Mouse (Mus musculus): ENCODE data around the gene Polrmt.

The Polrmt gene

DNA sequence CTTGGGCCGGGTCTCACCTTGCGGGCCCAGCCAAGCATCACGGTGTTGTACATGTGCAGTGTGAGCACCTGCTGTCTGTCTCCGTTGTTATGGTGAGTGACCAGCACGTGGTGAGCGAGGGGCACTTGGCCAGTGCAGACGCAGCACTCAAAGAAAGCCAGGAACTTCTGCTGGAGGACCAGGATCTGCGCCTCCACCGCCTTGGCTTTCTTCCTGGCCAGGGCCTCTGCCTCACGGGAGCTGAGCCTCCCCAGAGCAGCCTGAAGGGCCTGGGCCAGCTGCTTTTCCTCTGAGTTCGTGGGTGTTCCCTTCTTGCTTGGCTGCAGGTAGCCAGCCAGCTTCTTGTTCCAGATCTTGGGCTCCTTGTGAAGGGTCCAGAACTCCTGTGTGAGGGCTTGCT lies 3.2 kb downstream of the Polrmt start:
- no peak for DNase-seq (ENCODE audit: low read depth, low spot score)

DNA sequence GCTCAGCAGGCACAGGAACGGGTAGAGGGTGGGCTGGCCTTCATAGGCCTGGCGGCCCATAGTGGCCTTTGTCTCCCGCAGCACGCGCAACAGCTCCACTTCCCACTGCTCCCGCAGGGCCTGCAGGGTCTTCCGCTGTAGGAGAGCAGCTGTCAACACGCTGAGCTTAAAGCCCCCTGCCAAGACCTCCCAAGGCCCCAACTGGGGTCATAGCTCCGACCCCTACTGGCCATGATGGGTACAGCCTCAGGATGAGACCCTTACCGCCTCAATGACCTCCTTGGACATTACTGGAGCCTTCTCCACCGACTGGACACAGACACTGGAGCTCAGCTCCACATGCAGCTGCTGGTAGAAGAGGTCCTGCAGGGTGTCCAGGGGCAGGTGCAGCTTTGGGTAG lies 5.5 kb downstream of the Polrmt start:
- no peak for DNase-seq (ENCODE audit: low read depth, low spot score)

DNA sequence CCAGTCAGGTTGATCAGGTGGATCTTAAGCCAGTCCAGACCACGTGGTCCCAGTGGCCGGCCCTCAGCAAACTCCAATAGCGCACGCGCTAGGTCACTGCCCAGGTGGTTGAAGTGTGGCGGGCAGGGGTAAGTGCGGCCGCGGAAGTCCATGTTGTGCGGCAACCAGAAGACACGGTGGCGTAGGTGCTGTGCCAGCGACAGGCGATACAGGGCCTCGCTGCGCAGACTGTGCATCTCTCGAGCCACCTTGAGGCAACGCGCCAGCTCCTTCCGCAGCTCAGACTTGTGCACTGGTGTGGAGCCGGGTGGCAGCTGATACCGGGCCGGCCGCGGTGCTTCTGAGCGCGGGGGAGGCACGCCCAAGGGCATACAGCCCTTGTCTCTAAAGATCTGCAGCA lies 7.1 kb downstream of the Polrmt start:
- DNase-seq (ENCODE audit: low read depth, low spot score): no peak

DNA sequence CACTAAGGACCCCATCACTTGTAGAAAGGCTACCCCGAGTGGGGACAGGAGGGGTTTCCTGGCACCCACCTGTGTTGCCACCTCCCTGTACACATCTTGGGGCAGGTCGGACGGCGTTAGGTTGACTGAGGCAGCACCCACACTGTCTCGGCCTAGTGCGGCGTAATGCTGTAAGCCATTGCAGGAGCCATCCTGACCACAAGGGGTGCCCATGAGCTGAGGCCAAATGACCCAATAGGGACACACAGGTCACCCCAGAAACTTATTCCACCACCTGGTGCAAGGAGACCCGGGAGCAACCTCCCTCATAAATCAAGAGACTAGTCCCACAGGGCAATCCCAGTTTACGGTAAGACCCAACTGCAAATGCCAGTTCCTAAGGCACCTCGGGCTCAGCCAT lies 8.1 kb downstream of the Polrmt start:
- no peak for DNase-seq (ENCODE audit: low read depth, low spot score)

DNA sequence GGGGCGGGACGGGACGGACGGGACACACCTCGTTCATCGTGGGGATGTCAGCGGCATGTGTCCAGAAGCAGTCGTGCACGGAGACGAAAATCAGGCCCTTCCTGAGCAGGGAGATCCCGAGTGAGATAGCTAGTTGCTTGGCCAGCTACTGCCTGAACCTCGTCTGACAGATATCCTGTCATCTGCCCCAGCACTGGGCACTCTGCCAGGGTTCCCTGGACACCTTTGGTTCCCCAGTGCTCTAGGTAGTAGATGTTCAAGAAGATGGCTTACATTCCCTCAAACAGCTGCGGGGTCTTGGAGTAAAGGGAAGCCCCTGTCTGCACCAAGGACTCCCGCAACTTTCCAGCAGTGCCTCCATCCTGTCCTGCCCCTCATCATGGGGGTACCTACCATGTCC lies 9.7 kb downstream of the Polrmt start:
- no peak for DNase-seq (ENCODE audit: low read depth, low spot score)

DNA sequence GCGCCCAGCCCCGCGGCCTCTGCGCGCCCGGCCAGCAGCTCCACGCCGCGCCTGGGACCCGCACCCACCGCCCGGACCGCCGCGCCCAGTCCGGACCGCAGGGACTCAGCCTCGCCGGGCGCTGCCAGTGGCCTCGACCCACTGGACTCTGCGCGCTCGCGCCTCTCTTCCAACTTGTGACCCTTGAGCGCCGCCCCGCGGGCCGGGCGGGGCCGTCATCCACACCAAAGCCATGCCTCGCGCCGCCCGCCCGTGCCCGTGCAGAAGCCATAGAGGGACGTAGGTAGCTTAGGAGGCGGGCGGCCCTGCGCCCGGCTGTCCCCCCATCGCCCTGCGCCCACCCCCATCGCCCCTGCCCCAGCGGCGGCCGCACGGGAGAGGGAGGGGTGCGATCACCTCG lies 11.0 kb downstream of the Polrmt start:
- DNase-seq (ENCODE audit: low read depth, low spot score): no peak

DNA sequence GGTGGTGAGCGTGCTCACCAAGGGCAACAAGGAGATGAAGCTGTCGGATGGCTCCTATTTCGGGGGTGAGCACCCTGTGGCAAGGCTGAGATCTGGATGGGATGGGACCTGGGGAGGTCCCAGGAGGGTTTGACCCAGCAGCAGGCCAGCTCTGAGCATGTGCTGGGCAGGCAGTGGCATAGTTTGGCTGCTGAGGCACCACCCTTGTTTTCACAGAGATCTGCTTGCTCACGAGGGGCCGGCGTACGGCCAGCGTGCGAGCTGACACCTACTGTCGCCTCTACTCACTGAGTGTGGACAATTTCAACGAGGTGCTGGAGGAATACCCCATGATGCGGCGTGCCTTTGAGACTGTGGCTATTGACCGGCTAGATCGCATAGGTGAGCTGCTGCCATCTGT lies 12.5 kb downstream of the Polrmt start:
- DNase-seq (ENCODE audit: low read depth, low spot score): no peak

DNA sequence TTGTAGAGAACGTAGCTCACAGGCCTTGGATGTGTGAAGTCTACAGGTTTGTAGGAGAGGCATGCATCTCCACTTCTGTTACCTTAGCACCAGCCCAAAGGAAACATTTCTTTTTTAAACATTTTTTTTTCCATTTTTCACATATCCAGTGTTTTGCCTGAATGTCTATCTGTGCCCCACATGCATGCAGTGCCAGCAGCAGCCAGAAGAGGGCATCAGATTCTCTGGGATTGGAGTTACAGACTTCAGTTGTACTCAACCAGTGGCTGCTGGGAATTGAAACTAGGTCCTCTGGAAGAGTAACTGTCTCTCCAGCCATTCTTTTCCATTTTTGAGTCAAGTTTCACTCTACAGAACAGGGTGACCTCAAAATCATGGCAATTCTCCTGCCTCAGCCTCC lies 13.9 kb downstream of the Polrmt start:
- DNase-seq (ENCODE audit: low read depth, low spot score): no peak

DNA sequence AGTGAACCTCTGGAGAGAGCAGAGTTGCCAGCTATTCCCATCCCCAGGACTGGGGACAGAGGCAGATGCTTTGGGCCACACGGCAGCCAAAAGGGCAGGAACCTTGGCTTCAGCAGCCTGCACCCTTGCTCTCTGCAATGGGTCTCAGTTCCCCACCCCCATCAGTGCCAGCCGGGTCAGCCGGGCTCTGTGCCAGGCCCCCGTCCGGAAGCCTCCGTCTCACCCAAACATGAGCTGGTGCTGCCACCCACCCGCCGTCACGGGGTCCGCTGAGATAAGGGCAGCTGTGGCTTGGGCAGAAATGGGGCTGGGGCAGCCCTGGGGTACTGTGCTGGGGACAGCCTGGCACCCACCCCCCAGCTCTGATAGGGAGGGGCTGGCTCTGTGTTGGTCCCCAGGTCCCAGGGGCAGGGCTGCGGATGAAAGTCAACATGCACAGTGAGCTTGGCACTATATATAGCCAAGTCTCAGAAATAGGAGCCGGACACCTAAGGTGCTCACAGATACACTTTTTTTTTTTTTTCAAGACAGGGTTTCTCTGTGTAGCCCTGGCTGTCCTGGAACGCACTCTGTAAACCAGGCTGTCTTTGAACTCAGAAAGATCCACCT lies 16.9 kb downstream of the Polrmt start:
- no peak for DNase-seq (ENCODE audit: low read depth, low spot score)

DNA sequence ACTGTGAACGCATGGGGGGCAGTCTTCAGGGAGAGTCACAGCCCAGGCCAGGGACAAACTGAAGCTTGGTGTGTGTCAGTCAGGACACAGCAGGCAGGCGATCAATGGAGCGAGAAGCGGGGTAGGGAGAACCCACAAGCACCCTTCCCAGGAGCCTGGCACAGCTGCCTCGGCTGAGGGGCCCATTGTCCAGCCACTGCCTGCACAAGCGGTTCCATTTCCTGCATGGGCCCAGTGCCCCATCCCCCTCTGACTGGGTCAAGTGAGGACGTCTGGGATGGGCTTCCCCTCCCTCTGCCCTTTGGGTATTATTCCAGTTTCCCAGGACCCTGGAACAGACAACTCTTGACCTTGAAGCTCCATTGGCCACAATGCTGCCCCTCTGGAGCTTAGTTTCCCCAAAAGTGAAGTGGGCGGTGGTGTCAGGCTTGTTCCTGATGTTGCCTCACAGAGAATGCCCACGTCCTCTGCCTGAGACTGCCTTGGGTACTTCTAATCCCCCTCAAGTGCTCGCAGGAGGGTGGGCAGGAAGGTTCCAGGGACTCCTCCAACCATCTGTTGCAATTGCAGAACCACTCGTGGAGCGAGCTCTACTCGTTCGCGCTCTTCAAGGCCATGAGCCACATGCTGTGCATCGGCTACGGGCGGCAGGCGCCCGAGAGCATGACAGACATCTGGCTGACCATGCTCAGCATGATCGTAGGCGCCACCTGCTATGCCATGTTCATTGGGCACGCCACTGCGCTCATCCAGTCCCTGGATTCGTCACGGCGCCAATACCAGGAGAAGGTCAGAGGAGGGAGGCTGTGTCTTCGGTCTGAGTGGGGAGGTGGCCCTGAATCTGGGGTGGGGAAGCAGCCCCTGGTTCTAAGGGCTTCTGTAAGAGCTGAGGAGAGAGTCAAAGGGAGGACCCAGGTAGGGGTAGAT lies 17.8 kb downstream of the Polrmt start:
- no peak for DNase-seq (ENCODE audit: low read depth, low spot score)

DNA sequence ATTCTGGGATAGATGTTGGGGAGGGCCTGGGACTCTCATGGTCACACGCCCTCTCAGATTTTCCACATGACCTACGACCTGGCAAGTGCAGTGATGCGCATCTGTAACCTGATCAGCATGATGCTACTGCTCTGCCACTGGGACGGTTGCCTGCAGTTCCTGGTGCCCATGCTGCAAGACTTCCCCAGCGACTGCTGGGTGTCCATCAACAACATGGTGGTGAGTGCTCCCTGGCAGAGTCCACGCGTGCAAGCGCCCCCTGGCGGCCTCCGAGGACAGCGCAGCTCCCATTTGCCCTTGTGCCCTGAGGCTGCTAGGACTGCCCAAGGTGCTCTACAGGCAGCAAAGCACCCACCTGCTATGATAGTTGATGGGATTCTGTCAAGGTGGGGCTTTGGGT lies 20.3 kb downstream of the Polrmt start:
- DNase-seq (ENCODE audit: low read depth, low spot score): peak; percentile 51

DNA sequence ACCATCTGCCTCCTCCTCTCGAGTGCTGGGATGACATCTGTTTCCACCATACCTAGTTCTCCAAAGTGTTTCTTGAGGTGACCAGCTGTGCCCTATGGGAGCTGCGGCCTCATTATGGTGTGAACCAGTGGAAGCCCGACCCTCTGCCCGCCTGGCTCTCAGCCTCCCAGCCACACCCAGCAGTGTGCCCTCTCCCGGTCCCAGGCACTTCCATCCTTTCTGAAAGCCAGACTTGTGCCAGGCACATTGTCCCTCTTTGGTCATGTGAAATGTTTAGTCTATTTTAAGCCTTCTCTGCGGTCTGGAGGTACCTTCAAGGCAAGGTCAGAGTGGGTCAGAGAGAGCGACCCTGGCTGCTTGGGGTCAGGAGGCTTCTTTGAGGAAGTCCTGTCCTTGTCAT lies 22.7 kb downstream of the Polrmt start:
- no peak for DNase-seq (ENCODE audit: low read depth, low spot score)

DNA sequence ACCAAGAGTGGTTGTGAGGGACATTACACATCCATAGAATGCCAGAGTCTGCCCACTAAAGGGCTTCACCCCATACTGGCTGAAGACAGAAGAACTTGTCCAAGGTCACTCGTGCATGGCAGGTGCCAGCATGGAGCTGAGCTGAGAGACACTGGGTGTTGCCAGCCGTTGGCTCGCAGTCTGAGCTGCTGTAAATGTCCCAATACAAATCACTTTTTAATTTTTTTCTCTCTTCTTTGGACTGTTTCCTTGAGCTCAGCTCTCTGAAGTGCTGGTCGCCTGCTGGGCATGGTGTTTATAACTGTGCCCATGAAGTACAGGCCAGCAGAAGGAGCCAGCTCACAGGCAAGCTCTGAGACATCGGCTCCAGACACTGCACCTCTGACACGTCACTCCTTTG lies 23.3 kb downstream of the Polrmt start:
- no peak for DNase-seq (ENCODE audit: low read depth, low spot score)

DNA sequence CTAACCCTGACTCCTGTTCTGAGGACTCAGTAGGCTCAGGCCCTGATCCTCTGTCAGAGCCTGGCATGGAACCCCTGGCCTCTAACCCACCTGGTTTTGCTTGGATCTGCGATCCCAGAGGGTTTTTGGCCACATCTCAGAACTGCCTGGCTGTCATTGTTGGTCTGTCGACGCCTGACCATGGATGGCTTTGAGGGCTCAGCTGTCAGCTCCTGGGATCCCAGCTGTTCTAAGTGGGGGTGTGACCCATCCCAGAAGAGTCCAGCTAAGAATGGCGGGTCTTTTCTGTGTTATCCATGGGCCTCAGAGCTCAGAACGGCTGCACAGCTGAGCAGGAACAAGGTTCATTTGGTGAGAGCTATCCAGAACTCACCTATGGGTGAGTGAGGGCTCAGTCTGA lies 25.3 kb downstream of the Polrmt start:
- DNase-seq (ENCODE audit: low read depth, low spot score): no peak

DNA sequence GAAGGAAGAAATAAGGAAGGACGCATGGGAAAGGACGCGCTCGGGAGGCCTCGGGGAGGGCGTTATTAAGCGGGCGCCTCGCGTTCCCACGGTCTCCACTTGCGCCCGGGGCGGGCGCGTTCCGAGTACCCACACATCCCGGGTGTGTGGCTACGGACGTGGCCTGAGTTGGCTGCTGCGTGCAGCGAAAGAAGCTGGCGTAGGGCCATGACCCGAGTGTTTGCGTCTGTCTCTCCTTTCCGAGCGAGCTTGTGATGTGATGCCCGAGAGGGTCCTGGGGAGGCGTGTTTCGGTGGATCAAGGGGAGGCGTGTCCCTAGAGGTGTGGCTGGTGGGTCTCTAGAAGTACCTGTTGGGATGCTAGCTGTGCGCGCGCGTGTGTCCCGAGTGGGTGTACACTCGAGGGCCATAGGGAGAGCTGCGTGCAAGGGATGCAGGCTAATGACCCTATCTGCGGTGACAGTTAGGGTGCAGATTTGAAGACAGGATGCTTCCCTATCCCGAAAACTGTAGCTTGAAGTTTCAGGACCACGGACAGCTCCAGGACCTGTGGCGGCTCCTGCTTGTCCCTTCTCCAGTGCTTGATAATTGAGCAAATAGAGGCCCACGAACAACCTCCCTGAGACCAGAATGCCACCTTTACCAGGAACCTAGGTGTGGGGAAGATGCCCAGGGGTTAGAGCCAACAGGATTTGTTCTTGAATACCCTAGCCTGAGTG lies 28.6 kb downstream of the Polrmt start:
- DNase-seq (ENCODE audit: low read depth, low spot score): peak; percentile 60

DNA sequence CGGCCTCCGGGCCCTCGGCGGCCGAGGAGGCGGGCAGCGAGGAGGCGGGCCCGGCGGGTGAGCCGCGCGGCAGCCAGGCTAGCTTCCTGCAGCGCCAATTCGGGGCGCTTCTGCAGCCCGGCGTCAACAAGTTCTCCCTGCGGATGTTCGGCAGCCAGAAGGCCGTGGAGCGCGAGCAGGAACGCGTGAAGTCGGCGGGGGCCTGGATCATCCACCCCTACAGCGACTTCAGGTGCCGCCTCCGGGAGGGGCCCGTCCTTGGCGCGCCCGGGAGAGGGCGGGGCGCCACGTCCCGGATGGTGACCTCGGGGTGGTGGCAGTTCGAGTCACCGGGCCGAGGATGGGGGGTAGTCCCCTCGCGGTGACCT lies 29.4 kb downstream of the Polrmt start:
- peak; percentile 40 for DNase-seq (ENCODE audit: low read depth, low spot score)

DNA sequence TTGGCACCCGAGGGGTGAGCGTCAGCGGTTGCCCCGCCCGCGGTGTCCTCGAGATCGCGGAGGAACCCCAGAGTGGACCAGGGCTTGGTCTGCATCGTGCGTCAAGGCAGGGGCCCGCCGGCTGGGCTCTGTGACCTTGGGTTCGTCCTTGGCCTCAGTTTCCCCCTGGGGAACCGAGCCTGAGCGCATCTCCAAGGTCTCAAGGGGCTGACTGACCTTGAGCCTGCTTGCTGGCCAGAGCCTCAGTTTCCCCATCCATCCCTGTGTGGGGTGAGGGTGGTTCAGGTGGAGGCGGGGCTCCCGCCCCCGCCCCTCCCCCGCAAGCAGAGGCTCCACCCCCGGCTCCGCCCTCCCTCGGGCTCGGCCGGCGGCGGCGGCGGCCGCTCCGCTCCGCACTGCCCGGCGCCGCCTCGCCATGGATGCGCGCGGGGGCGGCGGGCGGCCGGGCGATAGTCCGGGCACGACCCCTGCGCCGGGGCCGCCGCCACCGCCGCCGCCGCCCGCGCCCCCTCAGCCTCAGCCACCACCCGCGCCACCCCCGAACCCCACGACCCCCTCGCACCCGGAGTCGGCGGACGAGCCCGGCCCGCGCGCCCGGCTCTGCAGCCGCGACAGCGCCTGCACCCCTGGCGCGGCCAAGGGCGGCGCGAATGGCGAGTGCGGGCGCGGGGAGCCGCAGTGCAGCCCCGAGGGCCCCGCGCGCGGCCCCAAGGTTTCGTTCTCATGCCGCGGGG lies 30.0 kb downstream of the Polrmt start, which contains the start of gene Hcn2:
Gene Hcn2, plus strand, starts transcription at position 381 of the 734 bp plus-strand sequence.
- DNase-seq (ENCODE audit: low read depth, low spot score): no peak

DNA sequence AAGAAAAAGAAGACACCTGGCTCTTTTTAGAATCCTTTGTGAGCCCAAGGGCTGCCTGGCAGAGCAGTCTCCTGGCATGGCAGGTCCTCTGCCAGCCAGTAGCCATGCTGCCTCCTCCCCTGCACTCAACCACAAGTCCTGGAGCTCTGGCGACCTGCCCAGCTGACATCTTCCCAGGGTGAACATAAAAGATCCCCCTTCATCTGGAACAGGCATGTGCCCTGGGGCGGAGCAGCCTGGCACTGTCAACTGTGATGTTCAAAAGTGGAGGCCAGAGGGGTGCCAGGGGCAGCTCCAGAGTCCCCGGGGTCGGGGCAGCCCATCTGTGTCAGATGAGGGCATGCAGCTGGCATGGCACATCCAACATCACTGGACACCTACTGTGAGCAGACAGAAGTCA lies 31.4 kb downstream of the Polrmt start:
- DNase-seq (ENCODE audit: low read depth, low spot score): no peak

DNA sequence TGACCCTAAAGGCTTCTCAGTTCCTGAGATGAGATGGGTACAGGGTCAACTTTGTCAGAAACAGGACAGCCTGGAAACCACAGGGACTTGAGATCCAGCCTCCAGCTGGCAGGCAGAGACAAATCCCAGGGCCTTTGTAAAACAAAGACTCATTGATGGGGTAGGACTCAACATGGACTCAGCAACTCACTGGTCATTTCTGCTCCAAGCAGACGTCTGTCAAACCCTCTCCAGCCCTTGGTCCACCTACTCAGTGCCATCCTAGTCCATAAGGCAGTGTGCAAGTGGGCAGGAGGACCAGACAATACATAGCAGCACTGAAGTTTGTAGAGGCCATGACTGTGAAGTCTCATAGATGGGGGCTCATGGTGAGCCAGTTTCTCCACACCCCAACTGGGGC lies 33.2 kb downstream of the Polrmt start:
- DNase-seq (ENCODE audit: low read depth, low spot score): no peak

DNA sequence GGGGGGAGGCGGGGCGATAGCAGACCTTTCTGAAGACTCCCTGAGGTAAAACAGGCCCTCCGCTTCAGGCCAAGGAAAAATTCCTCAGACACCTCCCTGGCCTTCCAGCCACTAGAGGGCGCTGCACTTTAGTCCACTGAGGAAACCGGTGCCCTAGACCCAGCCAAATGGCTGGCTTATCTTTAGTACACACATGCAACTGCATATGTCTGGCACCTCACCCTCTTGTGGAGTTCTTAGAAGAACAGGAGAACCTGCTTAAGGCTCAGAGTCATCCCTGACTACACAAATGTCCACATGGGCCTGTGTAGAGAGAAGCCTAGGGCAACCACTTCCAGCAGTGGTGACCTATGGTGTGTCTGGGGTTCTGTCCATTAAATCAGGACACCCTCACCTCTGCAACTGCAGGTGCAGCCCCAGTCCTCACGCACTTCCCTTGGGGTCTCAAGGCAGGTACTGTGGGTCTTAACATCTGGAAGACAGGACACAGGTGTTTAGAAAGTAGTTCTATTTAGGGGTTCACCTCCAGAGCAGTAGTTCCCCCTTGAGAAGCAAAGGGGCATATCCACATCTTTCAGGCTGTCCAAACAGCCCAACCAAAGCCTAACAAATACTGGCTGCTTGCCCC lies 33.8 kb downstream of the Polrmt start:
- peak; percentile 69 for DNase-seq (ENCODE audit: low read depth, low spot score)

DNA sequence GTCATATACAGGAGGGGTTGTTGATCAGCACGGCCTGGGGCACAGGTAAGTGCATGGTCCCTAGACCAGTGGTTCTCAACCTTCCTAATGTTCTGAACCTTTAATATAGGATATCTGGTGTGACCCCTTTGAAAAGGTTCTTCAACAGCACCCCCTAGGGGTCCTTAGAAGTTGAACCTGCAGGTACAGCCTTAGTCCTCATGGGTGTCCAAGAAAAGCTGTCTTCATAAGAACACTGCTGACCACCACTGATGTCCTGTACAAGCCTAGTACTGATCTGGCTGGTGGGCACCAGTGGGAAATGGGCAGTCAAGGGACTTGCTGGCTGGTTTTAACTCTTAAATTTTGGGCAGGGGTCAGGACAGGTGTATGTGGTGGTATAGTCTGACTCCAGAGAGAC lies 34.4 kb downstream of the Polrmt start:
- peak; percentile 44 for DNase-seq (ENCODE audit: low read depth, low spot score)
